Mouse (Mus musculus) adrenal gland, postnatal 36 days (tissue): ENCODE measurements at regions not wholly inside any gene's neighbourhood (a gene's known extent, or its start where the extent isn't known, plus 50 kb on each side); places are given as distances from the start of the nearest gene placed in this dataset.

Source experiments
- DNase-seq, 2 experiments: peaks; one replicate each; pipeline ENCODE4 v3.0.0; 2021; ENCODE audit warnings: mixed read lengths in 1 of 2

GRCm38 (mm10) chr1:129219098-129219497 is 54.0 kb upstream of the Thsd7b start:
- no peak for DNase-seq

GRCm38 (mm10) chr1:129208806-129209205 is 64.3 kb upstream of the Thsd7b start:
- DNase-seq, result no peak

- no peak for DNase-seq
These were observed 64.7 kb upstream of the Thsd7b start for GRCm38 (mm10) chr1:129208406-129208805.

DNA sequence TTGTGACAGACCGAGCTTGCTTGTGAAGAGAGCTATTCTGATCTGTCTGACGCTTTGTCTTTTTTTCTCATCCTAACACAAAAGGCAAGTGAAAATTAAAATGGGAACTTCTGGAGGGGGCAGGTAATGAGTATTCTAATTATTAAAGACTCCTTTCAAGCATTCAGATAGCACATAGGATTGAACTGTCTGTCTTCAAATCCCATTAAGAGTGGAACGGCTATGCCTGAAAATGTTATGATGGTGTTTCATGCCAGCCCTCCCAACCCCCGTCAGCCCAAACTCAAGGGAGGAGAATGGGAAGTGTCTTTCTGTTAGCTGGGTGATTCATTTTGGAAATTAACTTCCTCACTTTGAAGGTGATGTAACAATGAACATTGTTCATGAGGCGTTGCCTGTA is 65.4 kb upstream of the Thsd7b start:
- no peak for DNase-seq

- no peak for DNase-seq
These were observed 92.8 kb upstream of the Thsd7b start for GRCm38 (mm10) chr1:129180174-129180759.

- DNase-seq, result no peak
These were observed 103.2 kb upstream of the Thsd7b start for GRCm38 (mm10) chr1:129169936-129170335.

GRCm38 (mm10) chr1:129150643-129151042 is 122.5 kb upstream of the Thsd7b start:
- DNase-seq, result no peak

GRCm38 (mm10) chr1:129148733-129149388 is 124.2 kb upstream of the Thsd7b start:
- no peak for DNase-seq

DNA sequence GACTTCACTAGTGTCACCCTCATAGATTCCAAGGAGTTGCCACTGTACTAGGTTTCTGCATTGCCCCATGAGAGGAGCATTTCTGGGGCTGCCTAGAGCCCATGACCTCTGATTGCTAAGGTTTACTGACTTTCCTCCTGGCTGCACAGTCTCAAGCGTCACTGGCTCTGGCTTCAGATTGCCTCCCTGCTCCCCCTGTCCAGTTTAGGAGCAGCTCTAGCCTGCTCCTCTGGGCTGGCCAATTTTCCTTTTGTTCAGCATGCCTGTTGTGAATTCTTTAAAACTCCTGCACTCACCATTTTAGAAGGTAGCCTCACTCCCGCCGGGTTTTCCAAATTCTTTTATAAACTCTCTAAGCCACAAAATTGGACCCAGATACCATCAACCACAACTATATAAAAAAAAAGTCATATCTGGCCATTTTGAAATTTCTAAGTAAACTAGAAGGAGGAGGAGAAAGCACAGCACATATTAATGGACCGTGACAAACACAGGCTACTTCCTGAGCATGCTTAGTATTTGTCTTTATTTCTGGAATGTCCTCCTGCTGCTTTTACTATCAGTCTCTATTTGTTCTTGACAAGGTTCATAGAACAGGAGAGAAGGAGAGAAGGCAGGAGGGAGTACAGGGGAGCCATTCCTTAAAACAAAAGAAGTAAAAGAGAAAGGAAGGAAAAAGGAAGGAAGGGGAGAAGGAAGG is 126.6 kb upstream of the Thsd7b start:
- no peak for DNase-seq

DNA sequence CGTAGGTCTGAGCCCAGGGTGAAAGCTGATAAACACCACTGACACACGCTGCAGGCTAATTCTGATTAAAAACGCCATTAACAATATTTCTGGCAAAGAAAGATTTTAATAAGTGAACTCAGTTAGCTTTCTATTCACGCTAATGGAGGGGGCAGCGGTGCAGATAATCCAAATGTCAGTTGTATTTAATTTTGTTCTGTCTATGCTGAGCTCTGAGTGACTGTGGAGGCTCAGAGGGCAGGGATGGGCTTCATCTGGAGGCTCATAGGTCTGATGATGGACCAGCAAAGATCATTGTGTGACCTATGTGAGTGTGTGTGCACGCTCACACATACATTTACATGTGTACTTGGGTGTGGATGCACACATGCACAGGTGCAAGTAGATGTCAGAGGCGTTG is 134.3 kb upstream of the Thsd7b start:
- DNase-seq, result no peak

- no peak for DNase-seq
These were observed 166.0 kb upstream of the Thsd7b start for GRCm38 (mm10) chr1:129106961-129107557.

DNA sequence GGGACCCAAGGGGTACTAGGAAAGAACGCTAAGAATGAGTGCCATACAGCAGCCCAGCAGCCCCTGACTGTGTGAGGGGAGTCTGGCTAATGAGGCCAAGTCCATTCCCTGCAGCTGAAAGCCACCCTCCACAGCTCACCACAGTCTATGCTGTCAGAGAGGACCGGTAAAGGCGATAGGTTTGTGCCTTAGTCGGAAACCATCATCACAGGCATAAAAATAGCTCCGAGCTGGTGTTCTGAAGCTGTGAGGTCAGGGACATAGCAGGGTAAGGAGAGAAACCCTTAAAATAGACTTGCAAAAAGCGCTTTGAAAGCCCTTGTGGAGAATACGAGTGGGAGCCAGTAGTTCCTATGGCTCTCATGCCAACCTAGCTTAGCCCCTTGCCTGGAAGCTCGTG is 172.1 kb upstream of the Thsd7b start:
- no peak for DNase-seq

DNA sequence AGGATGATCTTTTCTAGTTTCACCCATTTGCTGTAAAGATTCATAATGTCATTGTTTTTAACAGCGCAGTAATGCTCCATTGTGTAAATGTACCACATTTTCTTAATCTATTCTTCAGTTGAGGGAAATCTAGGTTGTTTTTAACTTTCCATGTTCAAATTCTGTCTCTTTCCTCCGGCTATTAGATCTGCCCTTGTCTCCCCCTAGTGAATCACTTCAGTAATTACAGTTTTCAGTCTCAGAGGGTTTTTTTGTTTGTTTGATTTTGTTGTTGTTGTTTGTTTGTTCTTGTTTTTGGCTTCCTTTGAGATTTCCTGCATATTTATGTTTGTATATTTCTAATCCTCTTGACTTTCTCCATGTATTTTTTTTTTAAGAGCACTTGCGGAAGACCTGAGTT is 194.8 kb upstream of the Thsd7b start:
- DNase-seq, result no peak

GRCm38 (mm10) chr1:129057182-129057581 is 215.9 kb upstream of the Thsd7b start:
- no peak for DNase-seq

DNA sequence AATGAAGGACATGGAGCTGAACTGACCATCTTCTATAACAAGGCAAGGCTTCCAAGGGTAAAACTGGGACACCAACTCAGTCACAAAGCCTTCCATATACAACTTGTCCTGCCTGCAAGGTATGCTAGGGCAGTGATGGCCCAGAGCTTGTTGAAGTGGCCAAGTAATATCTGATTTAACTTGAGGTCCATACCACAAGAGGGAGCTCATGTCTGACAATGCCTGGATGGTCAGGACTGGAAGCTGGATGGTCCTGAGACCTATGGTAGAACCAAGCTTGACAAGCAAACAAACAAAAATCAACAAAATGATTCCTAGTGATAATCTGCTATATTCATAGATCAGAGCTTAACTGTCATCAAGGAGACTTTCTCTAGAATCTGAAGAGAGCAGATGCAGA is 217.8 kb upstream of the Thsd7b start:
- no peak for DNase-seq

GRCm38 (mm10) chr1:129033707-129034106 is 239.4 kb upstream of the Thsd7b start:
- DNase-seq, result no peak

GRCm38 (mm10) chr1:129005899-129006298 is 267.2 kb upstream of the Thsd7b start:
- no peak for DNase-seq

GRCm38 (mm10) chr1:129002286-129002685 is 270.8 kb upstream of the Thsd7b start:
- no peak for DNase-seq

DNA sequence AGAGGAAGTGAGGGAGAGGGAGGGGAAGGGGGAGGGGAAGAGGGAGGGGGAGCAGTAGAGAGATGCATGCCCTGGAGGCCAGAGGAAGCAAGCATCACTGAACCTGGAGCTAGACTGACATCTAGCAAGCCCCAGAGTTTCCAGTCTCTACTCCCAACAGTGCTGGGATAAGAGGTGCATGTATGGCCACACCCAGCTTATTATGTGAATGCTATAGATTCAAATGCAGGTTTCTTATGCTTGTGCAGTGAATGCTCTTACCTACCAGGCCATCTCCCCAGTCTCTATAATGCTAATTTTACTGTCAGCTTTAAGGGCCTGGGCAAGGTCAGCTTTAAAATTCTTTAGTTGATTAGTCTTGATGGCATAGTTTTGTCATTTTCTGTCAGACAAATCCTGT is 271.3 kb upstream of the Thsd7b start:
- DNase-seq, result no peak

DNA sequence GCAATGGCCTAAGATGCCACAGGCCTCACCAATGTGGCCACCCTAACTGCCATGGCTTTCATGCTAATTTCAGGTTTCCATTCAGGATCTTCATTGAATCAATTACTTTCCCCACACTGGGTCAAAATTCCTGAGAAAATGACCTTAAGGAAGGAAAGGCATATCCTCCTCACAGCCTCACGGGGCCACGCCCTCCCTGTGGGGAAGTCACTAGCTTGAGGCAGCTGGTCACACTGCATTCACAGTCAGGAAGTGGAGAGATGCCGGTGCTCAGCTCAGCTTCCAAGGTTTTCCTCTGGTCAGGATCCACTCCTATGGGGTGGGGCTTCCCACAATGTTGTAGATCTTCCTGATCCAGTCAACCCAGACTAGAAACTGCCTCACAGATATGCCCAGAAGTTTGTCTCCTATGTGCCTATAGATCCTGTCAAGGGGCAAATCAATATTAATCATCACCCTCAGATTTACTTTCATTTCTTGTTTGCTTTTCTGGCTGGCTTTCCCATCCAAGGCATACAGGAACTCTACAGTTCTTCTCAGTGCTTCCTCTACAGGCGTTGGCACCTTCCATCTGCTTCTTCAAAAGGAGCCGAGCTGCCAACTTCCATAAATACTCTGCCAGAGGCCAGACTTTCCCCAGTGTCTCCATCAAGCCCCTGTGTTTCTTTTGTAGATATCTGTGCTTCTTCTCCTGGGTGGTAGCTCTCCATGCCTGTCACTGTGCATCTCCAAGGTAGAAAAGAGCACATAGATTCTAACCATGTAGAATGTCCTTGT is 273.2 kb upstream of the Thsd7b start:
- DNase-seq, result no peak

DNA sequence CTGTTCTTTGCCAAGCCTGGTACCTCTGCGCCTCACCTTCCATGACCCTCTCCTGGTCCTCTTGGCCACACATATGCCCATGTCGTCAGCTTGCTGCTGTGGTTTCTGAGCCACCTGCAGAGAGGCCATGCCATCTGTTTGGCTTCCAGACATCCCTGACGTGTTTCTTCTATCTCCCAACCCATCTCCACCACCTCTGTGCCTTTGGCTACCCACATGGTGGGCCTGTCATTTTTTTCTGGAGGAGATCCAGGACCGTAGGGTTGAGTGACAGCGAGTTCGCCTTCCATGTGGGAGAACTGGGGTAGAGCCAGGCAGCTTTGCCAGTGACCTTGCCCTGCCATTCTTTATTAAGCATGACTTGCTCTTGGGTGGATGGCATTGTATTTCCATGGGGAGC is 278.4 kb upstream of the Thsd7b start:
- DNase-seq, result no peak

- no peak for DNase-seq
These were observed 289.7 kb upstream of the Thsd7b start for GRCm38 (mm10) chr1:128983411-128983810.

DNA sequence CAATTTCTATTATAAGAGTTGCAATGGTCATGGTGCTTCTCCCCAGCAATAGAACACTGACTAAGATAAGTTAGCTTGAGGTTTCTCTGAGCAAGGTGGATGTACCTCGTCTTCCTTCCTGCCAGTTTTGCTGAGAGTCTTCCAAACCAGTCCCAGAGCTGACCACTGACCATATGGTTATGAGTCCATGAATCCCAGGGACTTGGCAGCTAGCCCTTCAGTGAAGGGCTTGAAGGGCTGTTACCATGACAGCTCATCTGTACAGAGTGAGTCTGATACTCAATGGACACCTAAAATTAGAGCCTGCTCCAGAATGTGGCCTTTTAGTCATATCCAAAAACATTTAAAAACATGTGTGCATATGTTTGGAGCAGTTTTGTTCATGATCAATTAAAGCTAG is 297.5 kb upstream of the Thsd7b start:
- no peak for DNase-seq
